Mouse (Mus musculus) T-helper 2 cell (primary cell): ENCODE results near the gene Col2a1.

Experiments used
- in situ Hi-C: fragments of 300-600 bp; cut with MboI, MseI; formaldehyde crosslinking; loops from one replicate; pipeline ENCODE4 v1.15.1; 2025; ENCODE audit warnings: high pct_unique_total_duplicates

Col2a1 gene

GRCm38 (mm10) chr15:98002991-98003821 lies 1.3 kb downstream of the Col2a1 start:
- in situ Hi-C loops = no loop called here

- in situ Hi-C loops = no loop called here
Observed at GRCm38 (mm10) chr15:98002113-98002990, 2.1 kb downstream of the Col2a1 start.

- in situ Hi-C loops = no loop called here
Observed at GRCm38 (mm10) chr15:98001321-98002112, 3.0 kb downstream of the Col2a1 start.

- in situ Hi-C loops = loop anchor here (5.0 kb wide), 1 partner anchor 53 kb away; no protein-coding TSS in a partner anchor
Observed at GRCm38 (mm10) chr15:97999991-98000390, 4.5 kb downstream of the Col2a1 start.

- in situ Hi-C loops = loop anchor here (5.0 kb wide), 1 partner anchor 52 kb away; no protein-coding TSS in a partner anchor
Observed at GRCm38 (mm10) chr15:97999546-97999945, 4.9 kb downstream of the Col2a1 start.

GRCm38 (mm10) chr15:97996716-97997256 lies 7.7 kb downstream of the Col2a1 start:
- in situ Hi-C loops = loop anchor here (5.0 kb wide), 1 partner anchor 49 kb away; no protein-coding TSS in a partner anchor

- in situ Hi-C loops = no loop called here
Observed at GRCm38 (mm10) chr15:97992712-97993286, 11.7 kb downstream of the Col2a1 start.

GRCm38 (mm10) chr15:97992027-97992711 lies 12.3 kb downstream of the Col2a1 start:
- in situ Hi-C loops = no loop called here

GRCm38 (mm10) chr15:97991285-97991895 lies 13.1 kb downstream of the Col2a1 start:
- in situ Hi-C loops = no loop called here

GRCm38 (mm10) chr15:97990721-97991120 lies 13.8 kb downstream of the Col2a1 start:
- in situ Hi-C loops = no loop called here

GRCm38 (mm10) chr15:97990124-97990523 lies 14.4 kb downstream of the Col2a1 start:
- in situ Hi-C loops = no loop called here

GRCm38 (mm10) chr15:97989544-97989943 lies 15.0 kb downstream of the Col2a1 start:
- in situ Hi-C loops = no loop called here

GRCm38 (mm10) chr15:97981560-97981959 lies 22.9 kb downstream of the Col2a1 start:
- in situ Hi-C loops = no loop called here

GRCm38 (mm10) chr15:97973248-97974005 lies 31.1 kb downstream of the Col2a1 start:
- in situ Hi-C loops = no loop called here

GRCm38 (mm10) chr15:97972580-97972979 lies 31.9 kb downstream of the Col2a1 start:
- in situ Hi-C loops = no loop called here

- in situ Hi-C loops = no loop called here
Observed at GRCm38 (mm10) chr15:97970299-97970698, 34.2 kb downstream of the Col2a1 start.

GRCm38 (mm10) chr15:97965311-97966045 lies 39.0 kb downstream of the Col2a1 start:
- in situ Hi-C loops = loop anchor here (10.0 kb wide), 1 partner anchor 111 kb away; no protein-coding TSS in a partner anchor

- in situ Hi-C loops = loop anchor here (10.0 kb wide), 1 partner anchor 110 kb away; no protein-coding TSS in a partner anchor
Observed at GRCm38 (mm10) chr15:97964836-97965187, 39.7 kb downstream of the Col2a1 start.
